Comparison of ENCODE assay signal across 8 mouse cellular contexts in the genomic region with DNA sequence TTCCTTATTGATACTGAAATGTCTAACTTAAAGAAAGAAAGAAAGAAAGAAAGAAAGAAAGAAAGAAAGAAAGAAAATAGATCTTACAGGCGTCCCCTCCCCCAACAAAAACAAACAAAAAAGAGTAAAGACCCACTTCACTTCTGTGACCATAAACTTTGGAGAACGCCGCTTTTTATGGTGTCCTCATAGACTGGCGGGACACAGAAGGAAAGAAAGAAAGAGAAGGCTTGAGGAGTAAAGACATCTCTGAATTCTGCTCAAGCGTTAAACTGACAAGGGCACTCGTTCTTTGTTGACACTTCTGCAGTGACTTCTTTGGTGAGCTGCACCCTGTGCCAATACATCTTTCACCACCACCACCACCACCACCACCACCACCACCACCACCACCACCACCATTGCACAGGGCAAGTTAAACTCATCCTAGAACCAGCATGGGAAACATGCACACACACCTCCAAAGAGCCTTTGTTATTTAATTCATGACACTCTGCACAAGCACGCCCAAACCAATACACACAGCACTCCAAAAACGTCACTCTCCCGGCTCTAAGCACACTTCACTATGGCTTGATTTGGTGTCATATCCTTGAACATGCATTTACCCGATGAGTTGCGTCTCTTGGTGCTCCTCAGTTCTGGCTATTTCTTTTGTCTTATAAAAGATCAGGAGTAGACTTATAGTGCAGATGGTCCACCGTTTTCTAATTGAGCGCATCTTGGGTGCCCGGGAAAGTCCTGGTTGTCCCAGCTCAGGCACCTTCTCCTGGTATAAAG. TPM values are rescaled to one million over a fixed set of nuclear protein-coding genes. Genes with fewer than 3 reads are reported as not detected.
A peak's percentile ranks its signal among the peaks of the same experiment; 100 is the strongest.
DNase-seq lines count a peak whose midpoint lies in the region; ATAC-seq and TF ChIP-seq lines count a peak whose summit lies in the region.

No protein-coding gene starts in this region.

- peak overlapping the region; percentile 78 for H3K4me3 ChIP-seq in lung, embryonic 16.5 days (ENCODE audit: low read length)
- peak overlapping the region; percentile 80 for H3K4me3 ChIP-seq in bone marrow, adult 2 months (replicated peaks; ENCODE audit: control insufficient read depth, low read depth, low read length)
- peak overlapping the region; percentile 88 for H3K4me3 ChIP-seq in forebrain, postnatal 0 days (ENCODE audit: low read depth, low read length)
- peak overlapping the region; percentile 54 for H3K4me3 ChIP-seq in liver, embryonic 11.5 days (ENCODE audit: low read depth, low read length)
- H3K4me3 ChIP-seq in small intestine, adult 2 months (ENCODE audit: low read depth, low read length): peak overlapping the region; percentile 76

- peak overlapping the region; percentile 97 for H3K4me2 ChIP-seq in lung, embryonic 16.5 days (ENCODE audit: low read depth, low read length)
- peak overlapping the region; percentile 69 for H3K4me2 ChIP-seq in forebrain, postnatal 0 days (ENCODE audit: low read depth)
- peak overlapping the region; percentile 79 for H3K4me2 ChIP-seq in liver, embryonic 11.5 days

- H3K4me1 ChIP-seq in lung, embryonic 16.5 days (replicated peaks; ENCODE audit: control insufficient read depth, insufficient read depth, low read length): peaks cover 12% of the 10 kb centered on the region
- no peaks in the 10 kb centered on the region; the same call in 1 of the 2 replicates for H3K4me1 ChIP-seq in bone marrow, adult 2 months (ENCODE audit: control insufficient read depth, insufficient read depth, low read length)
- peaks cover 9% of the 10 kb centered on the region; the same call in 1 of the 2 replicates for H3K4me1 ChIP-seq in forebrain, postnatal 0 days (ENCODE audit: insufficient read depth)
- no peaks in the 10 kb centered on the region; the same call in 1 of the 2 replicates for H3K4me1 ChIP-seq in liver, embryonic 11.5 days (replicated peaks; ENCODE audit: control insufficient read depth, insufficient read depth, low read length)
- no peaks in the 10 kb centered on the region for H3K4me1 ChIP-seq in small intestine, adult 2 months (ENCODE audit: control insufficient read depth, insufficient read depth, insufficient read length, low read length)

- peak overlapping the region; percentile 66 for H3K9ac ChIP-seq in lung, embryonic 16.5 days (ENCODE audit: low read length)
- peak overlapping the region; percentile 81 for H3K9ac ChIP-seq in forebrain, postnatal 0 days
- H3K9ac ChIP-seq in liver, embryonic 11.5 days (ENCODE audit: low read depth, low read length): peak overlapping the region; percentile 48; the same call in 1 of the 2 replicates

- no peak for TF ChIP-seq POLR2A in bone marrow, adult 2 months (IDR thresholded peaks at IDR 0.05; ENCODE audit: borderline replicate concordance, control insufficient read depth, low read depth, low read length)
- no peak for TF ChIP-seq POLR2A in small intestine, adult 2 months (IDR thresholded peaks at IDR 0.05; ENCODE audit: low read depth, low read length)

- under 1% methylated on average over 14 of the region's 14 CpGs for WGBS in lung, embryonic 16.5 days
- WGBS in bone marrow, adult 2 months: under 1% methylated on average over 14 of the region's 14 CpGs
- under 1% methylated on average over 14 of the region's 14 CpGs for WGBS in forebrain, postnatal 0 days
- WGBS in liver, embryonic 11.5 days: 1% methylated on average over 14 of the region's 14 CpGs
- 3% methylated on average over 14 of the region's 14 CpGs for WGBS in small intestine, adult 2 months

- no peaks in the 10 kb centered on the region for H3K9me3 ChIP-seq in lung, embryonic 16.5 days (ENCODE audit: control insufficient read depth, low read length)
- H3K9me3 ChIP-seq in forebrain, postnatal 0 days (ENCODE audit: low read length): no peaks in the 10 kb centered on the region
- H3K9me3 ChIP-seq in liver, embryonic 11.5 days (ENCODE audit: control insufficient read depth, low read length): no peaks in the 10 kb centered on the region

- ATAC-seq in lung, embryonic 16.5 days (ENCODE audit: low read depth): peak; percentile 8; the same call in 1 of the 2 replicates
- peak; percentile 12; the same call in 1 of the 2 replicates for ATAC-seq in forebrain, postnatal 0 days
- 0 out of 2 replicates have a peak, but pooled peaks have one; percentile 3 for ATAC-seq in liver, embryonic 11.5 days (replicated peaks; ENCODE audit: low FRiP score)

- peak overlapping the region; percentile 73 for H3K27ac ChIP-seq in lung, embryonic 16.5 days (ENCODE audit: low read length)
- peak overlapping the region; percentile 84 for H3K27ac ChIP-seq in bone marrow, adult 2 months (ENCODE audit: control insufficient read depth, insufficient read depth, low read depth, low read length, poor library complexity)
- peak overlapping the region; percentile 88 for H3K27ac ChIP-seq in forebrain, postnatal 0 days (ENCODE audit: low read depth, low read length)
- H3K27ac ChIP-seq in liver, embryonic 11.5 days (ENCODE audit: low read depth, low read length): no peak overlapping the region
- H3K27ac ChIP-seq in small intestine, adult 2 months (ENCODE audit: insufficient read depth, low read depth, low read length): peak overlapping the region; percentile 71

- H3K36me3 ChIP-seq in lung, embryonic 16.5 days (ENCODE audit: control insufficient read depth, insufficient read depth, low read length): no peaks in the 10 kb centered on the region
- H3K36me3 ChIP-seq in forebrain, postnatal 0 days (ENCODE audit: insufficient read depth): no peaks in the 10 kb centered on the region
- H3K36me3 ChIP-seq in liver, embryonic 11.5 days (ENCODE audit: control insufficient read depth, insufficient read depth, low read length): no peaks in the 10 kb centered on the region
- no peaks in the 10 kb centered on the region for H3K36me3 ChIP-seq in small intestine, adult 2 months (ENCODE audit: control insufficient read depth, insufficient read depth, low read length)

- no peak for TF ChIP-seq CTCF in bone marrow, adult 2 months (IDR thresholded peaks at IDR 0.05; ENCODE audit: control insufficient read depth, insufficient read depth, low read length)
- no peak for TF ChIP-seq CTCF in forebrain, postnatal 0 days (IDR thresholded peaks at IDR 0.05; ENCODE audit: low read depth)
- no peak for TF ChIP-seq CTCF in small intestine, adult 2 months (IDR thresholded peaks at IDR 0.05; ENCODE audit: extremely low read depth, insufficient read length, insufficient replicate concordance, low read depth, low read length)

- DNase-seq in lung, postnatal 4 days: no peak
- DNase-seq in forebrain, postnatal 0 days: peak; percentile 16
- DNase-seq in liver, embryonic 11.5 days (ENCODE audit: low spot score): no peak
- DNase-seq in cerebellum, adult 11 months: no peak
- no peak for DNase-seq in cerebellum, postnatal 4 days (ENCODE audit: low spot score in 2 of 2)

- no peaks in the 10 kb centered on the region for H3K27me3 ChIP-seq in lung, embryonic 16.5 days (ENCODE audit: control insufficient read depth, insufficient read depth, low read depth, low read length)
- H3K27me3 ChIP-seq in forebrain, postnatal 0 days (ENCODE audit: insufficient read depth, low read length): no peaks in the 10 kb centered on the region
- H3K27me3 ChIP-seq in liver, embryonic 11.5 days (replicated peaks; ENCODE audit: control insufficient read depth, insufficient read depth, low read length): peaks cover 4% of the 10 kb centered on the region; the same call in 1 of the 2 replicates
- H3K27me3 ChIP-seq in small intestine, adult 2 months (ENCODE audit: control insufficient read depth, insufficient read depth, low read length): no peaks in the 10 kb centered on the region

RNA-seq across cellular contexts. Expression of a gene that starts 0.6 kb away (rescaled TPM):
- polyA plus RNA-seq in lung, embryonic 16.5 days (2015; fragmentation: Nextera tagmentation; extraction: Ambion mirVana): 9.5 and 10.9 TPM in 2 replicates
- 1.7 and 6.4 TPM in 2 replicates for polyA plus RNA-seq in bone marrow, adult 2 months (2011; ENCODE audit: insufficient read depth, insufficient read length, low replicate concordance, missing spikeins)
- total RNA-seq in forebrain, postnatal 0 days (2014; rRNA removed): 58.6 and 71.5 TPM in 2 replicates
- 10.2 and 14.8 TPM in 2 replicates for polyA plus RNA-seq in forebrain, postnatal 0 days (2015; fragmentation: Nextera tagmentation; extraction: Ambion mirVana)
- polyA plus RNA-seq in liver, embryonic 11.5 days (2014; fragmentation: Nextera tagmentation; extraction: Ambion mirVana): 2.6 and 4.0 TPM in 2 replicates
- polyA plus RNA-seq in small intestine, adult 2 months (2012; rRNA removed): 0.13 and 0.32 TPM in 2 replicates
